Mouse (Mus musculus): ENCODE results near the gene Rpl18a. TPM values are rescaled to one million over a fixed set of nuclear protein-coding genes. Genes with fewer than 3 reads are reported as not detected.

Rpl18a gene
- polyA plus RNA-seq, 1 experiment, result 7,420 TPM

- 89% methylated on average over 9 of the region's 9 CpGs for WGBS
- DNase-seq, result no peak
- no peaks in the 10 kb centered on the region for H3K4me1 ChIP-seq (replicated peaks; ENCODE audit: control insufficient read depth, insufficient read depth, low read length)
- H3K27ac ChIP-seq (ENCODE audit: control insufficient read depth, insufficient read depth, low read length), result no peak overlapping the region
- peaks cover 4% of the 10 kb centered on the region; the same call in 1 of the 2 replicates for H3K36me3 ChIP-seq (ENCODE audit: control insufficient read depth, insufficient read depth, low read length)
- H3K27me3 ChIP-seq (ENCODE audit: control insufficient read depth, insufficient read depth, low read length), result no peaks in the 10 kb centered on the region
- H3K4me3 ChIP-seq (ENCODE audit: control insufficient read depth, insufficient read depth, low read length), result no peak overlapping the region
- no peak for TF ChIP-seq POLR2A (IDR thresholded peaks at IDR 0.05; ENCODE audit: control insufficient read depth, extremely low read depth, insufficient read depth, low read length, poor library complexity)
Measured at GRCm38 (mm10) chr8:70920049-70920922, 23.1 kb upstream of the Rpl18a start.

GRCm38 (mm10) chr8:70914704-70915103, 17.5 kb upstream of the Rpl18a start:
- H3K27me3 ChIP-seq (ENCODE audit: control insufficient read depth, insufficient read depth, low read length), result no peaks in the 10 kb centered on the region
- no peak overlapping the region for H3K4me3 ChIP-seq (ENCODE audit: control insufficient read depth, insufficient read depth, low read length)
- WGBS, result 96% methylated on average over 16 of the region's 17 CpGs
- no peak for TF ChIP-seq CTCF (IDR thresholded peaks at IDR 0.05; ENCODE audit: borderline replicate concordance, control insufficient read depth, extremely low read depth, insufficient read depth, low read length, poor library complexity)
- no peak for TF ChIP-seq POLR2A (IDR thresholded peaks at IDR 0.05; ENCODE audit: control insufficient read depth, extremely low read depth, insufficient read depth, low read length, poor library complexity)
- peaks cover 22% of the 10 kb centered on the region for H3K36me3 ChIP-seq (ENCODE audit: control insufficient read depth, insufficient read depth, low read length)
- no peaks in the 10 kb centered on the region for H3K4me1 ChIP-seq (replicated peaks; ENCODE audit: control insufficient read depth, insufficient read depth, low read length)
- H3K27ac ChIP-seq (ENCODE audit: control insufficient read depth, insufficient read depth, low read length), result no peak overlapping the region
- no peak for DNase-seq

GRCm38 (mm10) chr8:70913523-70913922, 16.3 kb upstream of the Rpl18a start:
- 96% methylated on average over 26 of the region's 26 CpGs for WGBS
- no peak for DNase-seq
- H3K27ac ChIP-seq (ENCODE audit: control insufficient read depth, insufficient read depth, low read length), result no peak overlapping the region
- H3K4me1 ChIP-seq (replicated peaks; ENCODE audit: control insufficient read depth, insufficient read depth, low read length), result no peaks in the 10 kb centered on the region
- H3K4me3 ChIP-seq (ENCODE audit: control insufficient read depth, insufficient read depth, low read length), result no peak overlapping the region
- H3K27me3 ChIP-seq (ENCODE audit: control insufficient read depth, insufficient read depth, low read length), result no peaks in the 10 kb centered on the region
- no peak for TF ChIP-seq POLR2A (IDR thresholded peaks at IDR 0.05; ENCODE audit: control insufficient read depth, extremely low read depth, insufficient read depth, low read length, poor library complexity)
- no peak for TF ChIP-seq CTCF (IDR thresholded peaks at IDR 0.05; ENCODE audit: borderline replicate concordance, control insufficient read depth, extremely low read depth, insufficient read depth, low read length, poor library complexity)
- peaks cover 22% of the 10 kb centered on the region for H3K36me3 ChIP-seq (ENCODE audit: control insufficient read depth, insufficient read depth, low read length)

GRCm38 (mm10) chr8:70912955-70913354, 15.7 kb upstream of the Rpl18a start:
- Histone ChIP-seq H3K4me3 (ENCODE audit: control insufficient read depth, insufficient read depth, low read length) (no peak overlapping the region), H3K4me1 (replicated peaks; ENCODE audit: control insufficient read depth, insufficient read depth, low read length) (no peaks in the 10 kb centered on the region), H3K27ac (ENCODE audit: control insufficient read depth, insufficient read depth, low read length) (no peak overlapping the region), H3K27me3 (ENCODE audit: control insufficient read depth, insufficient read depth, low read length) (no peaks in the 10 kb centered on the region), H3K36me3 (ENCODE audit: control insufficient read depth, insufficient read depth, low read length) (peaks cover 22% of the 10 kb centered on the region)
- TF ChIP-seq CTCF (IDR thresholded peaks at IDR 0.05; ENCODE audit: borderline replicate concordance, control insufficient read depth, extremely low read depth, insufficient read depth, low read length, poor library complexity) (no peak), POLR2A (IDR thresholded peaks at IDR 0.05; ENCODE audit: control insufficient read depth, extremely low read depth, insufficient read depth, low read length, poor library complexity) (no peak)
- DNase-seq, result no peak
- 97% methylated on average over 30 of the region's 30 CpGs for WGBS

GRCm38 (mm10) chr8:70911596-70911995, 14.4 kb upstream of the Rpl18a start:
- Histone ChIP-seq H3K36me3 (ENCODE audit: control insufficient read depth, insufficient read depth, low read length) (peaks cover 18% of the 10 kb centered on the region), H3K4me3 (ENCODE audit: control insufficient read depth, insufficient read depth, low read length) (no peak overlapping the region), H3K4me1 (replicated peaks; ENCODE audit: control insufficient read depth, insufficient read depth, low read length) (peaks cover 4% of the 10 kb centered on the region), H3K27me3 (ENCODE audit: control insufficient read depth, insufficient read depth, low read length) (no peaks in the 10 kb centered on the region), H3K27ac (ENCODE audit: control insufficient read depth, insufficient read depth, low read length) (no peak overlapping the region)
- no peak for DNase-seq
- 91% methylated on average over 5 of the region's 5 CpGs for WGBS
- TF ChIP-seq CTCF (IDR thresholded peaks at IDR 0.05; ENCODE audit: borderline replicate concordance, control insufficient read depth, extremely low read depth, insufficient read depth, low read length, poor library complexity), result no peak
- TF ChIP-seq POLR2A (IDR thresholded peaks at IDR 0.05; ENCODE audit: control insufficient read depth, extremely low read depth, insufficient read depth, low read length, poor library complexity), result no peak

- WGBS, result 86% methylated on average over 2 of the region's 2 CpGs
- H3K27ac ChIP-seq (ENCODE audit: control insufficient read depth, insufficient read depth, low read length), result no peak overlapping the region
- H3K4me1 ChIP-seq (replicated peaks; ENCODE audit: control insufficient read depth, insufficient read depth, low read length), result peaks cover 10% of the 10 kb centered on the region
- H3K4me3 ChIP-seq (ENCODE audit: control insufficient read depth, insufficient read depth, low read length), result no peak overlapping the region
- H3K27me3 ChIP-seq (ENCODE audit: control insufficient read depth, insufficient read depth, low read length), result no peaks in the 10 kb centered on the region
- no peaks in the 10 kb centered on the region for H3K36me3 ChIP-seq (ENCODE audit: control insufficient read depth, insufficient read depth, low read length)
- DNase-seq, result no peak
- TF ChIP-seq POLR2A (IDR thresholded peaks at IDR 0.05; ENCODE audit: control insufficient read depth, extremely low read depth, insufficient read depth, low read length, poor library complexity) (no peak), CTCF (IDR thresholded peaks at IDR 0.05; ENCODE audit: borderline replicate concordance, control insufficient read depth, extremely low read depth, insufficient read depth, low read length, poor library complexity) (no peak)
Measured at GRCm38 (mm10) chr8:70907518-70907917, 10.3 kb upstream of the Rpl18a start.

All from thymus, adult 2 months (tissue).